Mouse (Mus musculus) intestine, embryonic 16.5 days (tissue): ENCODE measurements around the gene Ncor2. TPM values are rescaled to one million over a fixed set of nuclear protein-coding genes. Genes with fewer than 3 reads are reported as not detected.

Experiments
- ATAC-seq: fragments of 200-750 bp; cut with Nextera tagmentation; 2 replicates; pipeline ENCODE4 v1.8.0; 2017; ENCODE audit warnings: moderate TSS enrichment, moderate library complexity
- H3K27ac ChIP-seq: fragments of 300-500 bp; sonication (generic); 2 replicates; pipeline ENCODE4 v1.5.1; 2014; ENCODE audit warnings: mild to moderate bottlenecking, low read length
- H3K27me3 ChIP-seq: fragments of 300-500 bp; sonication (generic); replicated peaks from 2 replicates; pipeline ENCODE4 v1.6.1; 2014; ENCODE audit warnings: low read length, control low read depth, mixed read lengths; ENCODE audit not compliant: control insufficient read depth, insufficient read depth
- H3K36me3 ChIP-seq: fragments of 300-500 bp; sonication (generic); 2 replicates; pipeline ENCODE4 v1.6.1; 2014; ENCODE audit warnings: low read length, control low read depth; ENCODE audit not compliant: control insufficient read depth, insufficient read depth
- H3K4me1 ChIP-seq: fragments of 300-500 bp; sonication (generic); 2 replicates; pipeline ENCODE4 v1.6.1; 2014; ENCODE audit warnings: low read length, control low read depth, mixed read lengths; ENCODE audit not compliant: control insufficient read depth, insufficient read depth
- H3K4me2 ChIP-seq: fragments of 300-500 bp; sonication (generic); 2 replicates; pipeline ENCODE4 v1.6.1; 2014; ENCODE audit warnings: low read depth, low read length, control low read depth
- H3K4me3 ChIP-seq: fragments of 300-500 bp; sonication (generic); 2 replicates; pipeline ENCODE4 v1.5.1; 2014; ENCODE audit warnings: mild to moderate bottlenecking, low read length
- H3K9ac ChIP-seq: fragments of 300-500 bp; sonication (generic); 2 replicates; pipeline ENCODE4 v1.6.1; 2014; ENCODE audit warnings: low read depth, low read length
- H3K9me3 ChIP-seq: fragments of 300-500 bp; sonication (generic); 2 replicates; pipeline ENCODE4 v1.6.1; 2016; ENCODE audit warnings: low read length, control low read depth; ENCODE audit not compliant: control insufficient read depth
- WGBS: fragments of 180-500 bp; shearing (Covaris S2); extraction: QIAGEN DNeasy Blood & Tissue Kit; methylation state at CpG from one replicate; pipeline ENCODE4 v1.1.7; 2014; 5-methylcytosine and 5-hydroxymethylcytosine counted together
- polyA plus RNA-seq: library from polyadenylated mRNA; unstranded; fragments of >200 nt; fragmentation: Nextera tagmentation; extraction: Ambion mirVana; gene quantifications from 2 replicates; pipeline ENCODE4 v1.2.1, GENCODE M21; 2015

Ncor2 gene
- polyA plus RNA-seq, 1 experiment from 2014 or later: 14.4 TPM

GRCm38 (mm10) chr5:124992323-124992722 lies 186.7 kb downstream of the Ncor2 start:
- Histone ChIP-seq H3K27me3 (no peaks in the 10 kb centered on the region), H3K4me3 (no peak overlapping the region), H3K9me3 (no peaks in the 10 kb centered on the region), H3K4me2 (no peak overlapping the region), H3K27ac (peak overlapping the region; percentile 15; the same call in 1 of the 2 replicates), H3K36me3 (no peaks in the 10 kb centered on the region), H3K4me1 (peaks cover 4% of the 10 kb centered on the region; the same call in 1 of the 2 replicates), H3K9ac (no peak overlapping the region)
- ATAC-seq: no peak
- 75% methylated on average over 8 of the region's 8 CpGs for WGBS

- Histone ChIP-seq H3K27ac (no peak overlapping the region), H3K4me3 (no peak overlapping the region), H3K9ac (no peak overlapping the region), H3K36me3 (no peaks in the 10 kb centered on the region), H3K9me3 (no peaks in the 10 kb centered on the region), H3K4me1 (peaks cover 4% of the 10 kb centered on the region; the same call in 1 of the 2 replicates), H3K27me3 (no peaks in the 10 kb centered on the region), H3K4me2 (no peak overlapping the region)
- no peak for ATAC-seq
- 78% methylated on average over 2 of the region's 2 CpGs for WGBS
Measured at GRCm38 (mm10) chr5:124989724-124990123, 189.3 kb downstream of the Ncor2 start.

- H3K27me3 ChIP-seq: no peaks in the 10 kb centered on the region
- H3K9ac ChIP-seq: no peak overlapping the region
- H3K4me2 ChIP-seq: no peak overlapping the region
- 80% methylated on average over 5 of the region's 5 CpGs for WGBS
- H3K36me3 ChIP-seq: no peaks in the 10 kb centered on the region
- H3K9me3 ChIP-seq: peaks cover 7% of the 10 kb centered on the region; the same call in 1 of the 2 replicates
- H3K27ac ChIP-seq: no peak overlapping the region
- no peak overlapping the region for H3K4me3 ChIP-seq
- H3K4me1 ChIP-seq: no peaks in the 10 kb centered on the region
- no peak for ATAC-seq
Measured at GRCm38 (mm10) chr5:124986656-124987055, 192.4 kb downstream of the Ncor2 start.

- WGBS: 86% methylated on average over 5 of the region's 5 CpGs
- ATAC-seq: no peak
- Histone ChIP-seq H3K4me2 (no peak overlapping the region), H3K4me1 (no peaks in the 10 kb centered on the region), H3K27ac (no peak overlapping the region), H3K9ac (no peak overlapping the region), H3K36me3 (no peaks in the 10 kb centered on the region), H3K4me3 (no peak overlapping the region), H3K27me3 (no peaks in the 10 kb centered on the region), H3K9me3 (peaks cover 7% of the 10 kb centered on the region; the same call in 1 of the 2 replicates)
Measured at GRCm38 (mm10) chr5:124986222-124986621, 192.8 kb downstream of the Ncor2 start.

GRCm38 (mm10) chr5:124969790-124970189 lies 209.2 kb downstream of the Ncor2 start:
- Histone ChIP-seq H3K27ac (no peak overlapping the region), H3K4me2 (no peak overlapping the region), H3K36me3 (no peaks in the 10 kb centered on the region), H3K4me1 (no peaks in the 10 kb centered on the region), H3K9ac (no peak overlapping the region), H3K4me3 (no peak overlapping the region), H3K9me3 (peaks cover 2% of the 10 kb centered on the region; the same call in 1 of the 2 replicates), H3K27me3 (no peaks in the 10 kb centered on the region)
- WGBS: 45% methylated on average over 8 of the region's 8 CpGs
- no peak for ATAC-seq

Other genes with a start within 250 kb of the Ncor2 start
- 1.5 and 1.7 TPM in 2 replicates for gene Rflna, start 176.0 kb downstream of the Ncor2 start, polyA plus RNA-seq
- gene Scarb1, start 161.9 kb upstream of the Ncor2 start, polyA plus RNA-seq: 59.9 and 73.1 TPM in 2 replicates
- gene Gm10382, start 210.1 kb upstream of the Ncor2 start, polyA plus RNA-seq: 0.18 and 0.24 TPM in 2 replicates
- gene Ubc, start 211.0 kb upstream of the Ncor2 start, polyA plus RNA-seq: 897 and 920 TPM in 2 replicates